In the genomic region with DNA sequence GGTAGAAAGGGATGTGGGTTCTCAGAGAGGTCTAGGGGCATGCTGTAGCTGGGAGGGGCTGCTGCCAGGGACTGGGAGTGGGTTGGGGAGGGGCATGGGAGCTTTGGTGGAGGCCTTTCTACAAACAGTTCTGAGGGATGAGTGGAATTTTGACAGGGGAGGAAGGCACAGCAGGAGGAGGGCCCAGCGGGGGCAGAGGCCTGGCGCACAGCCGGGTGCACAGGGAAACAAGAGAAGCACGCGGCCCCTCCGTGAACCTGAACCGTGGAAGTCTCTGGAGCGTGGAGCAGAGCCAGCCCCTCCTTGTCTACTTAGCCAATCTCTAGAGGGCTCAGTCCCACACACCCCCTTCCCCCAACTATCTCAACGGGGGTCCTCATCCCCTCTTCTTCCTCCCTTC, we compare ENCODE assay signal across 8 mouse cellular contexts. TPM values are rescaled to one million over a fixed set of nuclear protein-coding genes. Genes with fewer than 3 reads are reported as not detected.
DNase-seq lines count a peak whose midpoint lies in the region; TF ChIP-seq lines count a peak whose summit lies in the region.

No protein-coding gene starts in this region.

- no peaks in the 10 kb centered on the region for H3K36me3 ChIP-seq in limb, embryonic 10.5 days

- H3K4me1 ChIP-seq in limb, embryonic 10.5 days, result peaks cover 98% of the 10 kb centered on the region
- H3K4me1 ChIP-seq in olfactory bulb, adult 2 months (ENCODE audit: control insufficient read depth, insufficient read depth, low read length), result peaks cover 76% of the 10 kb centered on the region

- H3K4me3 ChIP-seq in limb, embryonic 10.5 days, result 0 out of 2 replicates have a peak overlapping the region, but pooled peaks have one; percentile 14
- H3K4me3 ChIP-seq in olfactory bulb, adult 2 months (ENCODE audit: insufficient read depth, low read depth, low read length), result no peak overlapping the region

- no peaks in the 10 kb centered on the region for H3K9me3 ChIP-seq in limb, embryonic 10.5 days (replicated peaks)

- no peak for TF ChIP-seq CTCF in olfactory bulb, adult 2 months (IDR thresholded peaks at IDR 0.05; ENCODE audit: insufficient read depth, low read depth, low read length)

- peak; percentile 52 for DNase-seq in gastrocnemius, postnatal 10 days
- no peak for DNase-seq in gastrocnemius, postnatal 36 days
- DNase-seq in embryo, embryonic 11 days, result peak; percentile 68
- DNase-seq in heart, postnatal 4 days, result peak; percentile 55
- no peak for DNase-seq in limb, embryonic 10.5 days (ENCODE audit: low spot score)
- no peak for DNase-seq in left cerebral cortex, adult 9 months (ENCODE audit: low spot score in 2 of 2)
- DNase-seq in thymus, postnatal 14 days, result no peak

- TF ChIP-seq POLR2A in olfactory bulb, adult 2 months (IDR thresholded peaks at IDR 0.05; ENCODE audit: insufficient read depth, low read depth, low read length), result no peak

- 12% methylated on average over 9 of the region's 9 CpGs for WGBS in limb, embryonic 10.5 days
- WGBS in olfactory bulb, adult 2 months, result 21% methylated on average over 9 of the region's 9 CpGs

- H3K27me3 ChIP-seq in limb, embryonic 10.5 days (ENCODE audit: low read depth, poor library complexity, severe bottlenecking), result peaks cover 97% of the 10 kb centered on the region

- intact Hi-C loops in gastrocnemius, postnatal 36 days (cut with DNase I), result no loop called here

- H3K27ac ChIP-seq in limb, embryonic 10.5 days, result peak overlapping the region; percentile 77
- H3K27ac ChIP-seq in olfactory bulb, adult 2 months (ENCODE audit: insufficient read depth, low read depth, low read length), result peak overlapping the region; percentile 23; the same call in 1 of the 2 replicates

RNA-seq across cellular contexts. Expression of a gene that starts 30.0 kb away (rescaled TPM):
- total RNA-seq in gastrocnemius, postnatal 10 days (2021), result under 1 TPM; 0.61 to 0.99 TPM
- total RNA-seq in gastrocnemius, postnatal 36 days (2021), result under 1 TPM; 0.36 to 0.49 TPM
- total RNA-seq in heart, postnatal 4 days (2021), result 1 to 10 TPM; 1.8 to 2.1 TPM
- polyA plus RNA-seq in limb, embryonic 10.5 days (2016; fragmentation: Nextera tagmentation; extraction: Ambion mirVana), result 0.54 and 1.6 TPM in 2 replicates
- polyA plus RNA-seq in olfactory bulb, adult 2 months (2012; ENCODE audit: insufficient read depth, insufficient read length, low replicate concordance, missing spikeins), result not detected in 2 replicates

Comparison
In these comparisons a context has a peak if more than half of its experiments do, and no peak if none do; other contexts are left out.
1. DNase-seq: peak in gastrocnemius, postnatal 10 days (single experiment), embryo, embryonic 11 days (single experiment) and heart, postnatal 4 days (single experiment); none in gastrocnemius, postnatal 36 days (0 of 2), limb, embryonic 10.5 days (single experiment), left cerebral cortex, adult 9 months (0 of 2) and thymus, postnatal 14 days (single experiment).